Mouse (Mus musculus) forebrain, embryonic 14.5 days (tissue): ENCODE results near the gene Colgalt2. TPM values are rescaled to one million over a fixed set of nuclear protein-coding genes. Genes with fewer than 3 reads are reported as not detected.
A peak's percentile ranks its signal among the peaks of the same experiment; 100 is the strongest.

Source experiments
- ATAC-seq: fragments of 200-750 bp; cut with Nextera tagmentation; 2 replicates; pipeline ENCODE4 v1.8.0; 2017; ENCODE audit warnings: mild to moderate bottlenecking, moderate library complexity
- DNase-seq: peaks from one replicate; pipeline ENCODE4 v3.0.0-alpha.2; 2015; ENCODE audit warnings: low spot score
- H3K27ac ChIP-seq: fragments of 300-500 bp; sonication (generic); 2 replicates; pipeline ENCODE4 v1.5.1; 2014; ENCODE audit warnings: low read depth, mild to moderate bottlenecking, control low read depth, low read length, moderate library complexity
- H3K27me3 ChIP-seq: fragments of 300-500 bp; sonication (generic); replicated peaks from 2 replicates; pipeline ENCODE4 v1.6.1; 2014; ENCODE audit warnings: low read length, control low read depth, mixed read lengths; ENCODE audit not compliant: control insufficient read depth, insufficient read depth
- H3K36me3 ChIP-seq: fragments of 300-500 bp; sonication (generic); 2 replicates; pipeline ENCODE4 v1.6.1; 2014; ENCODE audit warnings: low read length, control low read depth; ENCODE audit not compliant: control insufficient read depth, insufficient read depth
- H3K4me1 ChIP-seq: fragments of 300-500 bp; sonication (generic); 2 replicates; pipeline ENCODE4 v1.6.1; 2014; ENCODE audit warnings: antibody characterized with exemption, low read length, control low read depth; ENCODE audit not compliant: control insufficient read depth, insufficient read depth
- H3K4me2 ChIP-seq: fragments of 300-500 bp; sonication (generic); 2 replicates; pipeline ENCODE4 v1.6.1; 2014; ENCODE audit warnings: mild to moderate bottlenecking, control low read depth, low read length
- H3K4me3 ChIP-seq: fragments of 300-500 bp; sonication (generic); 2 replicates; pipeline ENCODE4 v1.5.1; 2014; ENCODE audit warnings: low read depth, low read length, control low read depth
- H3K9ac ChIP-seq: fragments of 300-500 bp; sonication (generic); 2 replicates; pipeline ENCODE4 v1.6.1; 2014; ENCODE audit warnings: mild to moderate bottlenecking, low read length, control low read depth, moderate library complexity
- H3K9me3 ChIP-seq: fragments of 300-500 bp; sonication (generic); replicated peaks from 2 replicates; pipeline ENCODE4 v1.6.1; 2016; ENCODE audit warnings: low read length, control low read depth, mixed read lengths; ENCODE audit not compliant: control insufficient read depth
- WGBS: fragments of 180-500 bp; shearing (Covaris S2); extraction: QIAGEN DNeasy Blood & Tissue Kit; methylation state at CpG from one replicate; pipeline ENCODE4 v1.1.7; 2014; 5-methylcytosine and 5-hydroxymethylcytosine counted together
- polyA plus RNA-seq: library from polyadenylated mRNA; unstranded; fragments of >200 nt; fragmentation: Nextera tagmentation; extraction: Ambion mirVana; gene quantifications from 2 replicates; pipeline ENCODE4 v1.2.1, GENCODE M21; 2014

The Colgalt2 gene
- polyA plus RNA-seq, 1 experiment from 2014 or later: 2.6 TPM

GRCm38 (mm10) chr1:152389271-152389670, 10.4 kb upstream of the Colgalt2 start:
- Histone ChIP-seq H3K9me3 (no peaks in the 10 kb centered on the region), H3K36me3 (no peaks in the 10 kb centered on the region), H3K9ac (no peak overlapping the region), H3K27ac (no peak overlapping the region), H3K4me2 (no peak overlapping the region), H3K4me1 (no peaks in the 10 kb centered on the region), H3K27me3 (no peaks in the 10 kb centered on the region), H3K4me3 (no peak overlapping the region)
- peak; percentile 14 for DNase-seq
- ATAC-seq: no peak

GRCm38 (mm10) chr1:152394137-152394536, 5.5 kb upstream of the Colgalt2 start:
- H3K9me3 ChIP-seq: no peaks in the 10 kb centered on the region
- H3K4me3 ChIP-seq: no peak overlapping the region
- H3K9ac ChIP-seq: no peak overlapping the region
- 94% methylated on average over 3 of the region's 3 CpGs for WGBS
- DNase-seq (no peak), ATAC-seq (no peak)
- H3K4me1 ChIP-seq: no peaks in the 10 kb centered on the region
- H3K27me3 ChIP-seq: no peaks in the 10 kb centered on the region
- H3K27ac ChIP-seq: no peak overlapping the region
- no peaks in the 10 kb centered on the region for H3K36me3 ChIP-seq
- no peak overlapping the region for H3K4me2 ChIP-seq

- Histone ChIP-seq H3K4me3 (no peak overlapping the region), H3K4me1 (no peaks in the 10 kb centered on the region), H3K27ac (no peak overlapping the region), H3K9me3 (no peaks in the 10 kb centered on the region), H3K9ac (no peak overlapping the region), H3K27me3 (no peaks in the 10 kb centered on the region), H3K4me2 (no peak overlapping the region), H3K36me3 (no peaks in the 10 kb centered on the region)
- WGBS: 77% methylated on average over 4 of the region's 4 CpGs
- DNase-seq: no peak
- no peak for ATAC-seq
Observed at GRCm38 (mm10) chr1:152394956-152395515, 4.6 kb upstream of the Colgalt2 start.

DNA sequence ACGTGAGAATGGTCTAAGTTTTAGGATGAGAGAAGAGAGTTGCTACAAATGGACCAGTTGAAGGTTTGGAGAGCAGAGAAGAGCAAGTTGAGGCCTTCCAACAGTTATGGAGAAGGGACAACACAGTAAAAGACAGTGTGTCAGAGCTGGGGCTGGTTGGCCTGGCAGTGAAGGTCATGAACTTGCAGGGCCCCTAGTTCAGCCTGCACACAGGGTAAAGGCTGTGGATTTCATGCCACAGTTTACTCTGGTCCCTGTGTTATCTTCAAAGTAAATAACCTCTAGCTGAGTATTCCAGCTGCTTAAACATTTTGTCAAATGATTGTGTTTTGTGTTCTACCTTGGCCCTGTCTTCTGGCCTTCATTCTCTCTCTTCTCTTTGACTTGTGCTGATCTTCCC, 922 bp upstream of the Colgalt2 start:
- no peak overlapping the region for H3K9ac ChIP-seq
- no peak overlapping the region for H3K27ac ChIP-seq
- no peak for DNase-seq
- ATAC-seq: no peak
- WGBS: 71% methylated on average over 1 of the region's 1 CpGs
- H3K9me3 ChIP-seq: no peaks in the 10 kb centered on the region
- H3K36me3 ChIP-seq: no peaks in the 10 kb centered on the region
- H3K4me3 ChIP-seq: no peak overlapping the region
- peaks cover 5% of the 10 kb centered on the region; the same call in 1 of the 2 replicates for H3K4me1 ChIP-seq
- no peaks in the 10 kb centered on the region for H3K27me3 ChIP-seq
- H3K4me2 ChIP-seq: no peak overlapping the region

GRCm38 (mm10) chr1:152400556-152401540, 1.2 kb downstream of the Colgalt2 start:
- Histone ChIP-seq H3K9ac (peak overlapping the region; percentile 76), H3K4me2 (peak overlapping the region; percentile 96), H3K36me3 (no peaks in the 10 kb centered on the region), H3K9me3 (no peaks in the 10 kb centered on the region), H3K27ac (no peak overlapping the region), H3K27me3 (no peaks in the 10 kb centered on the region), H3K4me3 (peak overlapping the region; percentile 62), H3K4me1 (peaks cover 5% of the 10 kb centered on the region; the same call in 1 of the 2 replicates)
- WGBS: 7% methylated on average over 14 of the region's 14 CpGs
- DNase-seq (peak; percentile 56), ATAC-seq (peak; percentile 65; the same call in 1 of the 2 replicates)

- DNase-seq: no peak
- Histone ChIP-seq H3K4me3 (no peak overlapping the region), H3K27me3 (no peaks in the 10 kb centered on the region), H3K9ac (0 out of 2 replicates have a peak overlapping the region, but pooled peaks have one; percentile 1), H3K4me2 (peak overlapping the region; percentile 35), H3K9me3 (no peaks in the 10 kb centered on the region), H3K36me3 (no peaks in the 10 kb centered on the region), H3K27ac (no peak overlapping the region), H3K4me1 (peaks cover 3% of the 10 kb centered on the region; the same call in 1 of the 2 replicates)
- 40% methylated on average over 22 of the region's 22 CpGs for WGBS
- ATAC-seq: no peak
Observed at GRCm38 (mm10) chr1:152407021-152407946, 7.7 kb downstream of the Colgalt2 start.

- H3K4me1 ChIP-seq: peaks cover 3% of the 10 kb centered on the region; the same call in 1 of the 2 replicates
- no peaks in the 10 kb centered on the region for H3K36me3 ChIP-seq
- no peak overlapping the region for H3K4me2 ChIP-seq
- H3K4me3 ChIP-seq: no peak overlapping the region
- no peak overlapping the region for H3K27ac ChIP-seq
- no peaks in the 10 kb centered on the region for H3K9me3 ChIP-seq
- H3K27me3 ChIP-seq: no peaks in the 10 kb centered on the region
- DNase-seq (no peak), ATAC-seq (no peak)
- 76% methylated on average over 4 of the region's 4 CpGs for WGBS
- H3K9ac ChIP-seq: no peak overlapping the region
Observed at GRCm38 (mm10) chr1:152409356-152409755, 9.7 kb downstream of the Colgalt2 start.

GRCm38 (mm10) chr1:152410657-152411056, 11.0 kb downstream of the Colgalt2 start:
- H3K4me1 ChIP-seq: peaks cover 3% of the 10 kb centered on the region; the same call in 1 of the 2 replicates
- no peaks in the 10 kb centered on the region for H3K9me3 ChIP-seq
- no peaks in the 10 kb centered on the region for H3K27me3 ChIP-seq
- no peak overlapping the region for H3K9ac ChIP-seq
- H3K36me3 ChIP-seq: no peaks in the 10 kb centered on the region
- ATAC-seq (peak; percentile 69; the same call in 1 of the 2 replicates), DNase-seq (peak; percentile 78)
- no peak overlapping the region for H3K4me3 ChIP-seq
- H3K27ac ChIP-seq: no peak overlapping the region
- 74% methylated on average over 3 of the region's 3 CpGs for WGBS
- no peak overlapping the region for H3K4me2 ChIP-seq
